Mouse (Mus musculus) lung, adult 2 months (tissue): ENCODE measurements at regions not wholly inside any gene's neighbourhood (a gene's known extent, or its start where the extent isn't known, plus 50 kb on each side); places are given as distances from the start of the nearest gene placed in this dataset.

ENCODE experiments used
- DNase-seq: peaks from one replicate; pipeline ENCODE4 v3.0.0; 2022
- H3K4me1 ChIP-seq: fragments of 200-500 bp; 2 replicates; pipeline ENCODE4 v1.6.1; 2011; ENCODE audit warnings: low read length; ENCODE audit not compliant: control insufficient read depth, insufficient read depth
- H3K4me3 ChIP-seq: fragments of 200-500 bp; replicated peaks from 2 replicates; pipeline ENCODE3; 2011; ENCODE audit warnings: low read depth, mild to moderate bottlenecking, control low read depth, low read length; ENCODE audit errors: extremely low read depth
- CTCF ChIP-seq: fragments of 200-500 bp; IDR thresholded peaks from 2 replicates; pipeline ENCODE4 v1.5.1; 2011; ENCODE audit warnings: mild to moderate bottlenecking, low read length, control low read depth; ENCODE audit not compliant: insufficient read depth
- POLR2A ChIP-seq: fragments of 200-500 bp; IDR thresholded peaks from 2 replicates; pipeline ENCODE4 v1.6.1; 2011; ENCODE audit warnings: low read depth, mild to moderate bottlenecking, control low read depth, low read length, borderline replicate concordance; ENCODE audit errors: extremely low read depth
- WGBS: fragments of 180-500 bp; shearing (Covaris S2); methylation state at CpG from one replicate; pipeline ENCODE4 v1.1.7; 2018; 5-methylcytosine and 5-hydroxymethylcytosine counted together

DNA sequence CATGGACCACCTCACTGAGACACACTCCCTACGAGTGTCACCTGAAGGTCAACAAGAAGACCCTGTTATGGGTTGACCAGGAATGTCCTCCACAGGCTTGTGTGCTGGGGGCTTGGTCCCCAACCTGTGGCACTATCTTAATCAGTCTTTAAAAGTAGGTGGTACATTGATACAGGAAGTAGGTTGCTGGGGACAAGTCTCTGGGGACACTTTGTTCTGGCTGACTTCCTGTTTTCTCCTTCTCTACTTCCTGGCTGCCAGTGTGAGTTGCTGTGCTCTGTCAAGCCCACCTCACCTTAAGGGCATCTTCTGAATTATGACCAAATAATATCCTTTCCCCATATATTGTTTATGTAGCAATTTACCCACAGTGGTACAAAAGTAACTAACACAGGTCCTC is 96.1 kb downstream of the Cct6b start:
- no peak overlapping the region for H3K4me3 ChIP-seq
- 76% methylated on average over 1 of the region's 1 CpGs for WGBS
- TF ChIP-seq CTCF (no peak), POLR2A (no peak)
- DNase-seq, result no peak
- H3K4me1 ChIP-seq, result no peaks in the 10 kb centered on the region

GRCm38 (mm10) chr11:82664076-82664475 is 100.0 kb downstream of the Cct6b start:
- no peak for TF ChIP-seq POLR2A
- TF ChIP-seq CTCF, result no peak
- whole genome bisulfite sequencing, result 89% methylated on average over 1 of the region's 1 CpGs
- Histone ChIP-seq H3K4me3 (no peak overlapping the region), H3K4me1 (no peaks in the 10 kb centered on the region)
- no peak for DNase-seq

DNA sequence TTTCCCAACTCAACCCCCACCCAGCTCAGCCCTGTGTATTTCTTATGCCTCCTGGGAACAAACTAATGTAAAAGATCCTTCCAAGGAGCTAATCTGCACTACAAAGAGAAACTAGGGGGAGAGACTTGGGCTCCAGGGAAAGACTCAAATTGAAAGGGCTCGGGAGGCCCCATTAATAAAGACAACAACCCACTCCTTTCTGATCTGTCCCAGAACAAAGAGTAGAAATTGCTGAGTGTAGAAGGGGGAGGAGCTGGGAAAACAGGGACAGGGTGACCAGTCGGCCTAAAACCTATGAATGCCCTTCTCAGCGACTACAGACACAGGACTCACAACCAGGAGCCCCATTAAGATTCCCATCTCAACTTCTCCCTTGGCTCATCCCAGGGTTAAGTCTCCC is 102.0 kb downstream of the Cct6b start:
- Histone ChIP-seq H3K4me1 (no peaks in the 10 kb centered on the region), H3K4me3 (no peak overlapping the region)
- TF ChIP-seq CTCF (no peak), POLR2A (no peak)
- WGBS, result 27% methylated on average over 3 of the region's 3 CpGs
- DNase-seq, result no peak

DNA sequence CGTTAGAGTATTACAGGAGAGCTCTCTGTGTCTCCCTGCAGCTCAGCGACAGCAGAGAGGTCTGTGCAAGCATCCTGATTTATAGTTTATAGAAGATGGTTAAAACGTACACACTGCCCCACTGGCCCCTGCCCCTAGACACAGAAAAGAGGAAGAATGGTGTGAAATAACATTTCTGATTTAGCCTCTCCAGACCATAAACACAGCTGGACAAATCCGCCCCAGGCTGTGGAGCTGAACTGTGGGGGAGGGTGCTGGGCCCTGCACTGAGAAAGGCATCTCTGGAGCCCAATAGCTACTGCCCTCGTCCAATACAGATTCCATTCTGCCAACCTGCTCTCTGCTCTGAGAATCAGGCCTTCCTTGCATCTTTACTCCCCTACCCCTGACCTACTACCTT is 112.4 kb downstream of the Cct6b start:
- WGBS, result 32% methylated on average over 5 of the region's 5 CpGs
- Histone ChIP-seq H3K4me3 (no peak overlapping the region), H3K4me1 (no peaks in the 10 kb centered on the region)
- DNase-seq, result no peak
- TF ChIP-seq CTCF, result no peak
- no peak for TF ChIP-seq POLR2A

DNA sequence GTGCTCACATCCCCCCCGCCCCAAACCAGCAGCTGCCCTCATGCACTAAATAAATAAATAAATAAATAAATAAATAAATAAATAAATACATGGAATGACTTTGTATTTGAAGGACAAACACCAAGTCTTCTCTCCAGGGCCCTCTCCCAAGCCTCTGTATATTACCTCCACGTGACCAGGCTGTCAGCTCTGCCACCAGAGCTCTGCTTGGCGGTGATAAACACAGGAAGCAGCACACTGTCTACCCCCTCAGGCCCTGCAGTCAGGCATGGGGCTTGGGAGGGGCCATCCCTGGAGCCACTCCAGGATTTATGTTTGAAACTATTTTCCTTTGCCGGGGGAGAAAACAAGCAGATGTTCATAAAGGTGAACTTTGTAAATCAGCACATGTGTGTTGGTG is 125.6 kb downstream of the Cct6b start:
- WGBS, result 31% methylated on average over 4 of the region's 4 CpGs
- TF ChIP-seq POLR2A, result no peak
- H3K4me1 ChIP-seq, result no peaks in the 10 kb centered on the region
- DNase-seq, result no peak
- H3K4me3 ChIP-seq, result no peak overlapping the region

GRCm38 (mm10) chr11:82632191-82632590 is 131.9 kb downstream of the Cct6b start:
- H3K4me1 ChIP-seq, result no peaks in the 10 kb centered on the region
- no peak for TF ChIP-seq POLR2A
- H3K4me3 ChIP-seq, result no peak overlapping the region
- DNase-seq, result no peak
- 87% methylated on average over 1 of the region's 1 CpGs for WGBS

DNA sequence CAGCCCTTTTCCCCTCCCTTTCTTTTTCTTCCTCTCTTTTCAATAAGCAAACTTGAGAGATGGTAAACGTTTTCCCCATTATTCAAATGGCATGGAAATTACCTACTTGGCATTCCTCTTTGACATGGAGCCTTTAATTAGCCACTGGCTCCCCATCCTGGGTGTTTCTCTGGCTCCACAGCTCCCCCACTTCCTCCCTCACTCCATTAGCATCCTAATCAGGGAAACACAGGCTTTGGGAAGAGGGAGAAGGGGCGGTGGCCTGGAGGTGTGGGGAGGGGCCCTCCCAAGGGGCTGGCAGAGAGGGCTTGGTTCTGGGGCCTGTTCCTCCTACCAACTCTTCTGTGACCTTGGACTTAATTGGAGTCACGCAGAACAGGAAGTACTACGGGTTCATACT is 132.7 kb downstream of the Cct6b start:
- WGBS, result 34% methylated on average over 4 of the region's 4 CpGs
- TF ChIP-seq CTCF (no peak), POLR2A (no peak)
- H3K4me3 ChIP-seq, result no peak overlapping the region
- DNase-seq, result no peak
- H3K4me1 ChIP-seq, result no peaks in the 10 kb centered on the region

GRCm38 (mm10) chr11:82626501-82627111 is 137.5 kb downstream of the Cct6b start:
- Histone ChIP-seq H3K4me1 (no peaks in the 10 kb centered on the region), H3K4me3 (no peak overlapping the region)
- 38% methylated on average over 7 of the region's 7 CpGs for WGBS
- no peak for DNase-seq
- TF ChIP-seq POLR2A, result no peak
- no peak for TF ChIP-seq CTCF

- TF ChIP-seq CTCF (no peak), POLR2A (no peak)
- no peak for DNase-seq
- WGBS, result 86% methylated on average over 10 of the region's 10 CpGs
Observed at GRCm38 (mm10) chr11:82621061-82621460, 143.1 kb downstream of the Cct6b start.

DNA sequence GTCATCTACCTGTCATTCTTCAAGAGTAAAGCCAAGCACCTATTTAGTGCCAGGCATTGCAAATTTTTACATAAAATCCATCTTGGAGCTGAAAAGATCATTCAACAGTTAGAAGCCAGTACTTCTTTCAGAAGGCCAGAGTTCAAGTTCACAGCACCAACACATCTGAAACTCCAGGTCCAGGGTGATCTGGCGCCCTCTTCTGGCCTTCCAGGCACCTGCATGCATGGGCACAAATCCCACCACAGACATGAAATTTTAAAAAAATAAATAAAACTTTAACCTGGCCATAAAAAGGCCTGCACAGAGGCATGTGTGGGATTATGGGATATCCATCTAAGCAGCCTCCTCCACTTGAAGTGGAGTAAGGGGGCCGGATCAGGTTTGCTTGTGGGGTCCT is 144.7 kb downstream of the Cct6b start:
- DNase-seq, result no peak
- WGBS, result 49% methylated on average over 2 of the region's 2 CpGs
- no peak overlapping the region for H3K4me3 ChIP-seq
- no peaks in the 10 kb centered on the region for H3K4me1 ChIP-seq
- TF ChIP-seq POLR2A (no peak), CTCF (peak; percentile 17; the same call in 1 of the 2 replicates)

More at GRCm38 (mm10) chr11:82621061-82621460, 143.1 kb downstream of the Cct6b start:
- H3K4me3 ChIP-seq, result no peak overlapping the region
- H3K4me1 ChIP-seq, result no peaks in the 10 kb centered on the region

GRCm38 (mm10) chr11:82618457-82618856 is 145.7 kb downstream of the Cct6b start:
- no peak for TF ChIP-seq CTCF
- TF ChIP-seq POLR2A, result no peak
- Histone ChIP-seq H3K4me3 (no peak overlapping the region), H3K4me1 (no peaks in the 10 kb centered on the region)
- DNase-seq, result peak; percentile 5
- WGBS, result 4% methylated on average over 9 of the region's 9 CpGs
